ENCODE assay signal across 8 mouse cellular contexts in the genomic region with DNA sequence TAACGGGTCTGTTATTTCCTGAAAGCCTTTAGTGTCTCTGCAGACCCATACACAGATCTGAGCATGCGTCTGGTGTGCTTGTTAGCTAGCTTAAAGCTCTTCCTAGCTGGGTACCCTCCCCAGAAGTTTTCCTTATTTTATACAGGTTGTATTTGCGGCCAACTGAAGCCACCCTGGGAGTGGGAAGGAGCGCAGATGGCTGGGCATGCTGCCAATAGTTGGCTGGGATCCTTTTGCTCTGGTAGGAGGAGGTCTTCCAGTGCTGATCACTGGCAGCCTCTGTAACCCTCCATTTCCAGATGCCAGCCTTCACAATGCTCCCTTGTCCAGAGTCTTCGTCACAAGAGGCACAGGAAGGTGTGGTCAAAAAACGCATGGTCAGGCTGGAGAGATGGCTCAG. TPM values are rescaled to one million over a fixed set of nuclear protein-coding genes. Genes with fewer than 3 reads are reported as not detected.
A peak's percentile ranks its signal among the peaks of the same experiment; 100 is the strongest.
DNase-seq lines count a peak whose midpoint lies in the region; ATAC-seq lines count a peak whose summit lies in the region.

No protein-coding gene starts in this region.

- H3K9ac ChIP-seq in hindbrain, embryonic 12.5 days, result no peak overlapping the region
- H3K9ac ChIP-seq in hindbrain, embryonic 11.5 days (ENCODE audit: low read depth, low read length), result no peak overlapping the region

- H3K4me2 ChIP-seq in hindbrain, embryonic 12.5 days (replicated peaks), result no peak overlapping the region
- H3K4me2 ChIP-seq in hindbrain, embryonic 11.5 days (replicated peaks; ENCODE audit: low read depth, low read length), result no peak overlapping the region

- H3K36me3 ChIP-seq in hindbrain, embryonic 12.5 days, result peaks cover 9% of the 10 kb centered on the region
- H3K36me3 ChIP-seq in hindbrain, embryonic 11.5 days (ENCODE audit: control insufficient read depth, insufficient read depth, low read length), result no peaks in the 10 kb centered on the region
- peaks cover 6% of the 10 kb centered on the region; the same call in 1 of the 2 replicates for H3K36me3 ChIP-seq in heart, embryonic 10.5 days

- H3K4me3 ChIP-seq in hindbrain, embryonic 12.5 days, result no peak overlapping the region
- no peak overlapping the region for H3K4me3 ChIP-seq in hindbrain, embryonic 11.5 days (ENCODE audit: low read depth, low read length)
- no peak overlapping the region for H3K4me3 ChIP-seq in heart, embryonic 10.5 days

- H3K27me3 ChIP-seq in hindbrain, embryonic 12.5 days, result no peaks in the 10 kb centered on the region
- H3K27me3 ChIP-seq in hindbrain, embryonic 11.5 days (ENCODE audit: control insufficient read depth, insufficient read depth, low read length), result no peaks in the 10 kb centered on the region
- H3K27me3 ChIP-seq in heart, embryonic 10.5 days (ENCODE audit: insufficient read depth, poor library complexity, severe bottlenecking), result no peaks in the 10 kb centered on the region

- peak overlapping the region; percentile 49; the same call in 1 of the 2 replicates for H3K27ac ChIP-seq in hindbrain, embryonic 12.5 days
- H3K27ac ChIP-seq in hindbrain, embryonic 11.5 days (ENCODE audit: low read depth, low read length), result no peak overlapping the region
- no peak overlapping the region for H3K27ac ChIP-seq in heart, embryonic 10.5 days

- ATAC-seq in hindbrain, embryonic 12.5 days (ENCODE audit: low FRiP score), result no peak
- no peak for ATAC-seq in hindbrain, embryonic 11.5 days (ENCODE audit: low FRiP score)
- ATAC-seq in activated CD4-positive, CD25-positive, alpha-beta regulatory T cell, adult 4 months, result no peak

- no peak for DNase-seq in hindbrain, embryonic 11.5 days (ENCODE audit: low spot score)
- peak; percentile 57 for DNase-seq in cerebellum, adult 11-12 months
- peak; percentile 76 for DNase-seq in heart, embryonic 10.5 days (ENCODE audit: low spot score)
- peak; percentile 52 to 62 for DNase-seq in kidney, postnatal 4 days
- peak; percentile 32 to 58 for DNase-seq in lung, postnatal 4 days
- no peak for DNase-seq in yolk sac, embryonic 10.5 days (ENCODE audit: low spot score)

- 60% methylated on average over 6 of the region's 6 CpGs for WGBS in hindbrain, embryonic 12.5 days
- 84% methylated on average over 6 of the region's 6 CpGs for WGBS in hindbrain, embryonic 11.5 days
- WGBS in heart, embryonic 10.5 days, result 77% methylated on average over 6 of the region's 6 CpGs

- H3K4me1 ChIP-seq in hindbrain, embryonic 12.5 days, result peaks cover 8% of the 10 kb centered on the region
- no peaks in the 10 kb centered on the region for H3K4me1 ChIP-seq in hindbrain, embryonic 11.5 days (replicated peaks; ENCODE audit: control insufficient read depth, insufficient read depth, low read length)
- H3K4me1 ChIP-seq in heart, embryonic 10.5 days, result peaks cover 9% of the 10 kb centered on the region; the same call in 1 of the 2 replicates

- H3K9me3 ChIP-seq in hindbrain, embryonic 12.5 days (replicated peaks), result no peaks in the 10 kb centered on the region
- H3K9me3 ChIP-seq in hindbrain, embryonic 11.5 days (ENCODE audit: control insufficient read depth, low read length), result no peaks in the 10 kb centered on the region
- no peaks in the 10 kb centered on the region for H3K9me3 ChIP-seq in heart, embryonic 10.5 days

RNA-seq across cellular contexts. Expression of a gene that starts 7.0 kb away (rescaled TPM):
- 1.1 TPM in 2 replicates for polyA plus RNA-seq in hindbrain, embryonic 12.5 days (2016; fragmentation: Nextera tagmentation; extraction: Ambion mirVana)
- polyA plus RNA-seq in hindbrain, embryonic 11.5 days (2014; fragmentation: Nextera tagmentation; extraction: Ambion mirVana), result 0.62 TPM in 1 of 2 replicates, not detected in the other
- polyA plus RNA-seq in heart, embryonic 10.5 days (2016; fragmentation: Nextera tagmentation; extraction: Ambion mirVana), result not detected in 2 replicates
- 1 to 10 TPM; 1.3 to 1.9 TPM for polyA plus RNA-seq in activated CD4-positive, CD25-positive, alpha-beta regulatory T cell, adult 4 months (2017; shearing (Covaris generic))

RNA-seq across cellular contexts. Expression of a gene that starts 29.0 kb away (rescaled TPM):
- 115 and 120 TPM in 2 replicates for polyA plus RNA-seq in hindbrain, embryonic 12.5 days (2016; fragmentation: Nextera tagmentation; extraction: Ambion mirVana)
- polyA plus RNA-seq in hindbrain, embryonic 11.5 days (2014; fragmentation: Nextera tagmentation; extraction: Ambion mirVana), result 75.0 and 77.3 TPM in 2 replicates
- 47.4 and 50.7 TPM in 2 replicates for polyA plus RNA-seq in heart, embryonic 10.5 days (2016; fragmentation: Nextera tagmentation; extraction: Ambion mirVana)
- polyA plus RNA-seq in activated CD4-positive, CD25-positive, alpha-beta regulatory T cell, adult 4 months (2017; shearing (Covaris generic)), result 10 to 100 TPM; 23.7 to 38.9 TPM

RNA-seq across cellular contexts. Expression of a gene that starts 31.5 kb away (rescaled TPM):
- polyA plus RNA-seq in hindbrain, embryonic 12.5 days (2016; fragmentation: Nextera tagmentation; extraction: Ambion mirVana), result 8.1 and 9.3 TPM in 2 replicates
- polyA plus RNA-seq in hindbrain, embryonic 11.5 days (2014; fragmentation: Nextera tagmentation; extraction: Ambion mirVana), result 6.5 and 7.6 TPM in 2 replicates
- 3.2 and 4.5 TPM in 2 replicates for polyA plus RNA-seq in heart, embryonic 10.5 days (2016; fragmentation: Nextera tagmentation; extraction: Ambion mirVana)
- polyA plus RNA-seq in activated CD4-positive, CD25-positive, alpha-beta regulatory T cell, adult 4 months (2017; shearing (Covaris generic)), result 10 to 100 TPM; 11.6 to 14.5 TPM

RNA-seq across cellular contexts. Expression of a gene that starts 48.7 kb away (rescaled TPM):
- 5.7 and 6.3 TPM in 2 replicates for polyA plus RNA-seq in hindbrain, embryonic 12.5 days (2016; fragmentation: Nextera tagmentation; extraction: Ambion mirVana)
- 3.7 and 3.9 TPM in 2 replicates for polyA plus RNA-seq in hindbrain, embryonic 11.5 days (2014; fragmentation: Nextera tagmentation; extraction: Ambion mirVana)
- 2.4 and 3.0 TPM in 2 replicates for polyA plus RNA-seq in heart, embryonic 10.5 days (2016; fragmentation: Nextera tagmentation; extraction: Ambion mirVana)
- 1 to 10 TPM; 1.4 to 6.6 TPM for polyA plus RNA-seq in activated CD4-positive, CD25-positive, alpha-beta regulatory T cell, adult 4 months (2017; shearing (Covaris generic))

Comparison
In these comparisons a context has a peak if more than half of its experiments do, and no peak if none do; other contexts are left out.
1. DNase-seq: peak in cerebellum, adult 11-12 months (single experiment), heart, embryonic 10.5 days (single experiment), kidney, postnatal 4 days (2 of 2) and lung, postnatal 4 days (2 of 2); none in hindbrain, embryonic 11.5 days (single experiment) and yolk sac, embryonic 10.5 days (single experiment).